Mouse (Mus musculus) embryo, embryonic 10 days (tissue): ENCODE data around the gene Arid5b.
A peak's percentile ranks its signal among the peaks of the same experiment; 100 is the strongest.

ENCODE experiments used
- DNase-seq: peaks from one replicate; pipeline ENCODE4 v3.0.0-alpha.2; 2015; ENCODE audit warnings: low spot score

Gene Arid5b

GRCm38 (mm10) chr10:68087722-68088121 is 190.8 kb downstream of the Arid5b start:
- no peak for DNase-seq

GRCm38 (mm10) chr10:68086973-68087372 is 191.6 kb downstream of the Arid5b start:
- no peak for DNase-seq

DNA sequence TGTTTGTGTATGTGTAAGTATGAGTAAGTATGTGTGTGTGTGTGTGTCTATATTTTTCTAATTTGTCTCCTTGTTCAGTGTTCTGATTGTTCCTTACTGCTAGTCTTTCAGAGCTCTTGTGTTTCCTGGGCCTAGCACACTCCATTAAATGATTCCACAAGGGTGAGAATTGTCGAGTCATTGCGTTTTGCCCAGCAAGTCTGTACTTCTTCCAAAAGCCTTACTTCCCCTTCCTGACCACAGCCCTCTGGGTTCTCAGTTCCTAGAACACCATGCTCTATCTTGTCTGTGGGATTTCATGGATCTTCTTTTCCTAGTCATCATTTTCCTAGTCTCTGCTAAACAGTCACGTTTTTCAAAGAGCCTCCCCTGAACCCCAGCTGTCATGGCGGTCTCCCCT is 193.0 kb downstream of the Arid5b start:
- DNase-seq: no peak

DNA sequence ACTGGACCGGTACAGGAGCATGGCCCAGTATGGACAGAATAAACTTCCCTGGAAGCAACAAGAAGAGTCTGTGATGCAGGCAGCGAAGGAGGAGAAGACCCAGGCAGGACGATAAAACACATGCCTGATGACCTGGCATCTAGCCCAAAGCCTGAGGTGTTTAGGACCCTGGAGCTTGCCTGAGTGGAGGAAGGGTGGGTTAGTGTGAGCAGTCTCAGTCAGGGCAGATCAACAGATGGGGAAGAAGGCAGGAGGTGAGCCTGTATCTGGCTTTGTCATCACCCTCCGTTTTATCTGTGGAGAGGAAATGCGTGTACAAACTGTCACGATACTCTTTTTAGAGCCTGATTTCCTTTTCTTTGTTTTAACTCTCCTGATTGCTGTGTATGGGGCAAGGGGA is 196.8 kb downstream of the Arid5b start:
- no peak for DNase-seq

- DNase-seq: no peak
These were observed 198.4 kb downstream of the Arid5b start for GRCm38 (mm10) chr10:68079910-68080670.

DNA sequence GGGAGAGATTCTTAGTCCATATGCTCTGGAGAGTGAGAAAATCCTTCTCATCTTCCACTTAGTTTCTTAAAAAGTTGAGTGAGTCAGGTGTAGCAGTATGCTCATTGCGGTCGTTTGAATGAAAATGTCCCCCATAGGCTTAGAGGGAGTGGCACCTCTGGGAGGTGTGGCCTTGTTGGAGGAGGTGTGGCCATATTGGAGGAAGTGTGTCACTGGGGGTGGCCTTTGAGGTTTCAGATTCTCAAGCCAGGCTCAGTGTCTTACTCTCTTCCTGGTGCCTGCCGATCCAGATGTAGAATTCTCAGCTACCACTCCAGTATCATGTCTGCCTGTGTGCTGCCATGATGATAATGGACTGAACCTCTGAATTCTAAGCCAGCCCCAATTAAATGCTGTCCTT is 199.8 kb downstream of the Arid5b start:
- DNase-seq: no peak

DNA sequence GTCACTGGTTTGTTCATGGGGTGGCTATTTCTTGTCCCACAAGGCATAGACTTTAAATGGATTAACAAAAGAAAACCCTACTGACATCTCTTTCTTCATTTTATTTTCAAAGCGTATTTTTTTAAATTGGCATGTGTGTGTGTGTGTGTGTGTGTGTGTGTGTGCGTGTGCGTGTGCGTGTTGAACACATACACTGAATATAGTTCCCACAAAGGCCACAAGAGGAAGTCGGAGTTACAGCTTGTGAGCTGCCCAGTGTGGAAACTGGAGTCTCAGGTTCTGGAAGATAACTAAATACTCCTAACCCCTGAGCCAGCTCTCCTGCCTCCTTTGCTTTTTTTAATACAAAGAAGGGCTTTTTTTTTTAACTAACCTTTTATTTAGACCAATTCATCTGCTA is 203.4 kb downstream of the Arid5b start:
- DNase-seq: no peak

DNA sequence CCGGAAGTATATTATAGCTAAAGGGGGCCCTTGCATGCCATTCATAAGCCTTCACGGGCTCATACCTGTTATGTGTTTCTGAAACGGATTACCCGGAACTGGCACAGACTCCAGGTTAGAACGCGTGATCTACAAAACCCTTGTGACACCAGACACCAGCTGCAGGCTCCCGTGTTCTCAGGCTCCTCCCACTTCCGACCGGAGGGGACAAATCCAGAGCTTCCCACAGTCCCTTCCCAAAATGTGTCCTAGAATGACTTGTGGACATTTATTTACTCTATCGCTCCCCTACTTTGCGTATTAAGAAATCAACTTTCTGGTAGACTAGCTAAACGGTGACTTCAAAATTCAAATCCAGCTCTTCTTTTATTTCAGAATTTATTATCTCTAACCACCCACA is 204.2 kb downstream of the Arid5b start:
- no peak for DNase-seq

DNA sequence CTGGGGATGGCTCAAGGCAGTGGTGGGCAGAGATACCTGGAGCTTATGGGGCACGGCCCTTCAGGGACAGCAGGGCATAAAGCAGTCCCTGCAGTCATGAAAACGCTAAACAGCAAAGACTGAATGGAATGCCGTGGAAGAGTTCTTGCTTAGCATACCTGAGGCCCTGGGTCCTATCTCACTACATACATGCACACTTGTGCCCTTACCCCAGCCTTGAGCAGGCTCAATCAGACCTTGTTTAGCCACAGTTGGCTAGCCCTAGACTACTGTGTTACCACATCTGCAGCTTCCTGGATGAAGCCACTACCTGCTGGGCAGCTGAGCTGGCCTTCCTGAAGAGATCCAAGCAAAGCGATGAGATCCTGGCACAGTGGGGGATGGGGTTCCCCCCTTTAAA is 205.9 kb downstream of the Arid5b start:
- no peak for DNase-seq

DNA sequence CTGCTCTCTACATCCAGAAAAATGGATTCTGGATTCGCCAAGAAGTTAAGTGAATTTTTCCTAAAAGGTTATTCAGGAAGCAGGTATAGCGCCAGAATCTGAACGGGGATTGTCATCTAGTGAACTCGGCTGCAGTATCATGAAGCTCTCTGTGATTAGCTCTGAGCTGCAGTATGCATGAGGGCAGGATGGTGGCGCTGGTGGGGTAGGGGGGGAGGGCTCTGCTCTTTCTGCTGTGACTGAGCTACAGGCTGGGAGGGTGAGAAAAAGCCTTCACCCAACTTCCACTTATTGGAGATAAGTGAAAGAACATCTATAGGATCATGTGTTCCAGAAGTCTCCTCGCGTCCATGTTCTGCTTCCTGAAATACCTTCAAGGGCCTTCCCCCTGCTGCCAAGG is 207.5 kb downstream of the Arid5b start:
- DNase-seq: no peak

- no peak for DNase-seq
These were observed 210.1 kb downstream of the Arid5b start for GRCm38 (mm10) chr10:68068426-68068825.

GRCm38 (mm10) chr10:68067961-68068360 is 210.6 kb downstream of the Arid5b start:
- no peak for DNase-seq

DNA sequence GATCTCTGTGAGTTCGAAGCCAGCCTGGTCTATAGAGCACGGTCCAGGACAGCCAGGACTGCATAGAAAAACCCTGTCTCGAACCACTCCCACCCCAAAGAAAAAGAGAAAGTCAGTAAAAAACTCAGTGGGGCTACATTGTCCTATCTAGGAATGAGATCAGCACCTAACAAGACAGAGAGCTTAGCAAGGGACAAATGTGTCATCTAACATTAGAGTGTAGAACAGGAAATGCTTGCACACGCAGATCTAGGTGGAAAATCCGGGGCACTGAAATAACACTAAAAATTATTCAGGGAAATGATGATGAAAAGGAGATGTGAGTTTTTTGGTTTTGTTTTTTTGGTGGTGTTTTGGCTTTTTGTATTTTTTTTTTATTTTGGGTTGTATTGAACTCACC is 212.4 kb downstream of the Arid5b start:
- no peak for DNase-seq

- peak; percentile 9 for DNase-seq
These were observed 214.0 kb downstream of the Arid5b start for GRCm38 (mm10) chr10:68064571-68064970.

- no peak for DNase-seq
These were observed 214.6 kb downstream of the Arid5b start for GRCm38 (mm10) chr10:68063806-68064545.

DNA sequence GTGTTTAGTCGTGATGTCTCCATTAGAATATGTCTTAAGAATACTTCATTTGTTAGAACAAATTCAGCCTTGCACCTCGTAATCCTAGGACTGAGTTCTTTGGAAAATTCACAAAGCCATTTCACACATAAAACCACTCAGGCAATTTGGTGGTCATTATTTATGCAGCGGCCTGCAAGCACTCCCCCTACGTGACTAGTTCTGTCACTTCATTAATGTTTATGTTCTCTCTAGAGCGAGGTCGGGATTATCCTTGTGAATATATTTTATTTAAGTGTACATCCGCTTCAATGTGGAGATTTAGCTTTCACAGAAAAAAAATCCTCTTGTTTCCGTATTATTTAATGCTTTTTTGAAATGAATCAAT is 217.3 kb downstream of the Arid5b start:
- DNase-seq: no peak

- no peak for DNase-seq
These were observed 217.8 kb downstream of the Arid5b start for GRCm38 (mm10) chr10:68060590-68061248.

DNA sequence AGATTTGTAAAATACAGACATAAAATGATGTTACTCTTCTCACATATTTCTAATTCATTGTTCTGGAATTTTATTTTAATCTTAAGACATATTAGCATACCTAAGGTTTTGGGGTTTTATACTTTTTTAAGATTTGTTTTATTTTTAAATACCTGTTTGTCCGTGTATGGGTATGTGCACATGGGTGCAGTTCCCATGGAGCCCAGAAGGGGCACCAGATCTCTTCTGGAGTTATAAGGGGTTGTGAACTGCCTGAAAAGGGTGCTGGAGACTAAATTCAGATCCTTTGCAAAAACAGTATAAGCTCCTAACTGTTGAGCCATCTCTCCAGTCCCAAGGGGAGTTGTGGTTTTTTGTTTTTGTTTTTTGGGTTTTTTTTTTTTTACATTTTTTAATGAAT is 220.2 kb downstream of the Arid5b start:
- DNase-seq: no peak

DNA sequence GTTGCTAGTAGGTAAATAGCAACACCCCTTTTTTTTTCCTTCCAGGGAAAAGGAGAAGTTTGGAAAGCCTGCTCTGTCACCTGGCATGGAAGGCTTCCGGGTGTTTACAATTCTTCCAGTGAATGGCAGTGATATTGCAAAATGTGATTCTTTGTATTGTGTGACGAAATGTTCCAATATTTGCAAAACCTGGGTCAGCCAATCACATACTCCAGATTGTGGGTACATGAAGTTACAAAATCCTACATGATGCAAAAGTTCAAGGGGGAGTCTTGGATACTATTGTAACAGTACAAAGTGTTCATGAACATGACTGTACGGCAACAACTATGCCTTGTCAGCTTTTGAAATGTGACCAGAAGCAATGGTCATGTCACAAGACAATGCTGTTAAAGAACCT is 220.7 kb downstream of the Arid5b start:
- no peak for DNase-seq

DNA sequence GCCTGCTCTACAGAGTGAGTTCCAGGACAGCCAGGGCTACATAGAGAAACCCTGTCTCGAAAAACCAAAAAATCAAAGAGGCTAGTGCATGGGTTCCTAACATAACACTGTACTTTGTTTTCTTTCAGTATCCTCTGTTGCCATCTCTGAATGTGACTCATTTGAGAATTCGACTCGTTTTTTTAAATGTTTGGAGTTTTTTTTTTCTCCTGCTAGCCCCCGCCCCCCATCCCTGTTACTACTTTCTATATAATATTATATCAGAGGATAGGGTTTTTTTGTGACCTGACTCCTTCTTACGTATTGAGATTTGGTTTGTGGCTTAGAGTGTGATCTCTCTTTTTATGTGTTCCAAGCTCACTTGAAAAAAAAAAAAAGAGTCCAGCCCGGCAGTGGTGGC is 223.8 kb downstream of the Arid5b start:
- no peak for DNase-seq

GRCm38 (mm10) chr10:68054131-68054530 is 224.4 kb downstream of the Arid5b start:
- no peak for DNase-seq

DNA sequence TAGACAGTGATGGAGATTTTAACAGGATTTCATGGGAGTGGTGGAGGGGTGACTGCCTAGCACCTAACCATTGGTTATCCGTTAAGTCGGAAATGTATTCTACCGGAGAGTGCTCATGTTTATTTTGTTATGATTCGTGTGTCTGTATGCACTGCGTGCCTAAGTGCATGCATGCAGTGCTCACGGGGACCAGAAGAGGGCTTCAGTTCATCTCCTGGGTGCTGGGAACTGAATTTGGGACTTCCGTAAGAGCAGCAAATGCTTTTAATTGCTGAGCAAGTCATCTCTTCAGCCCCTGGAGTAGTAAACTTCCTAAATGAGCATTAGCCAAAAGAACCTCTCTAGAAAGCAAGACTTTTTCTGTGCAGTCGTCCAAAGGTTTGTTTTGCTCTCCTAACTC is 226.2 kb downstream of the Arid5b start:
- DNase-seq: no peak

DNA sequence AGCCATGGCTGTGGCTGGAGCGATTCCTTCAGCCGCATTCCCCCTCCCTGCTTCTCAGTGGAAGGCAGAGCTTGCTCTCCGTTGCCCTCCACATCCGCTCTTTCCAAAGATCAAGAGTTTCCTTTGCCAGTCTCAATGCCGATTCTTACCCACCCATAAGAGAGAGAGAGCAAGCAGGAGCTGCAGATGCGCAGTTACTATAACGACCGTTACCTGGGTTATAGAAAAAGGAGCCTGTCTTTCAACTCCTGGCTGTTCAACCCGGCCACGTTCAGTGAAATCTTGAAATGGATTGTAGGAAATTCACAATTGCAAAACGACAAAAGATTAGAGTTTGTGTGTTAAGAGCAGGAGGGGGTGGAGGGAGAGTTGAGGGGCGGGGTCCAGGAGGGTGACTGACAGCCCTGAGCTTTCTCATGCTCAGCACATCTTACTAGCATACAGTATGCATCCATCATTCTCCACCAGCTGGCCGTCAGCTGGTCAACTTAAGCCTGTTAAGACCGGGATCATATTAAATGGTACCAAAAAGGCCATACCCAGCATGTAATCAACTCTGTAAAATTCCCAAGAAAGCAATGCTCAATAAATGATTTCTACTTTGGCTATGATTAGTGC is 227.1 kb downstream of the Arid5b start:
- DNase-seq: no peak
